Mouse (Mus musculus) liver, postnatal 0 days (tissue): ENCODE data around the gene Slx1b.

Experiments
- CTCF ChIP-seq: sonication (generic); IDR thresholded peaks from 2 replicates; pipeline ENCODE4 v1.5.1; 2016; ENCODE audit warnings: antibody characterized with exemption, low read depth
- EP300 ChIP-seq: IDR thresholded peaks from 2 replicates; pipeline ENCODE4 v1.6.1; 2016; ENCODE audit warnings: antibody characterized with exemption, low read depth, mild to moderate bottlenecking

DNA sequence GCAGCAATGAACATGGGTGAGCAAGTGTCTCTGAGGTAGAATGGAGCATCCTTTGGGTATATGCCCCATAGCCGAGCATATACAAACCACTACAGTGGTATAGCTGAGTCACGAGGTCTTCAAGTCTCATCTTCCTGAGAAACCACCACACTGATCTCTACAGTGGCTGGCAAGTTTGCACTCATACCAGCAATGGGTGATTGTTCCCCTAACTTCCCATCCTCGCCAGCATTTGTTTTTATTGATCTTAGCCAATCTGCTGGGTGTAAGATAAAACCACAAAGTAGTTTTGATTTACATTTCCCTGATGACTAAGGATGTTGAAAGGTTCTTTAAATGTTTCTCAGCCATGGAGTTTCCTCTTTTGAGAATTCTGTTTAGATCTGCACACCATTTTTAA, 29.5 kb upstream of the Slx1b start:
- no peak for TF ChIP-seq EP300
- TF ChIP-seq CTCF: no peak
